Mouse (Mus musculus) embryonic fibroblast, embryonic 13.5 days (primary cell): ENCODE data around the gene Skida1. TPM values are rescaled to one million over a fixed set of nuclear protein-coding genes. Genes with fewer than 3 reads are reported as not detected.

Source experiments
- H3K27ac ChIP-seq: 2 replicates; pipeline ENCODE4 v1.5.1; 2012; ENCODE audit warnings: low read length, control low read depth, inconsistent platforms; ENCODE audit not compliant: insufficient read depth
- H3K4me1 ChIP-seq: 2 replicates; pipeline ENCODE4 v1.6.1; 2011; ENCODE audit warnings: low read length; ENCODE audit not compliant: control insufficient read depth, insufficient read depth
- H3K4me3 ChIP-seq: 2 replicates; pipeline ENCODE4 v1.5.1; 2011; ENCODE audit warnings: mild to moderate bottlenecking, control low read depth, low read length; ENCODE audit not compliant: insufficient read depth
- CTCF ChIP-seq: IDR thresholded peaks from 2 replicates; pipeline ENCODE4 v1.5.1; 2011; ENCODE audit warnings: mild to moderate bottlenecking, control low read depth, low read length, moderate library complexity, borderline replicate concordance; ENCODE audit not compliant: insufficient read depth
- POLR2A ChIP-seq: IDR thresholded peaks from 2 replicates; pipeline ENCODE4 v1.6.1; 2011; ENCODE audit warnings: low read depth, mild to moderate bottlenecking, control low read depth, low read length, moderate library complexity
- polyA plus RNA-seq: library from polyadenylated mRNA; stranded (reverse); fragments of >200 nt; gene quantifications from 2 replicates; pipeline ENCODE4 v1.2.4, GENCODE M21; 2011; ENCODE audit warnings: low read depth; ENCODE audit not compliant: missing spikeins, insufficient read length

Gene Skida1
- polyA plus RNA-seq, 1 experiment: 8.5 TPM

- TF ChIP-seq CTCF (no peak), POLR2A (peak; percentile 59)
- Histone ChIP-seq H3K27ac (peak overlapping the region; percentile 94), H3K4me3 (peak overlapping the region; percentile 61), H3K4me1 (peaks cover 3% of the 10 kb centered on the region; the same call in 1 of the 2 replicates)
Measured at GRCm38 (mm10) chr2:18055929-18056785, 7.3 kb upstream of the Skida1 start.

GRCm38 (mm10) chr2:18055016-18055928, 6.4 kb upstream of the Skida1 start, which contains the start of gene Mllt10:
Gene Mllt10, plus strand, starts transcription at chr2:18055237.
- TF ChIP-seq POLR2A (no peak), CTCF (no peak)
- H3K4me1 ChIP-seq: peaks cover 3% of the 10 kb centered on the region; the same call in 1 of the 2 replicates
- H3K27ac ChIP-seq: peak within 1 kb of the TSS; percentile 94
- peak within 1 kb of the TSS; percentile 61 for H3K4me3 ChIP-seq

GRCm38 (mm10) chr2:18053951-18054530, 5.2 kb upstream of the Skida1 start:
- Histone ChIP-seq H3K27ac (0 out of 2 replicates have a peak overlapping the region, but pooled peaks have one; percentile 14), H3K4me1 (peaks cover 5% of the 10 kb centered on the region; the same call in 1 of the 2 replicates), H3K4me3 (no peak overlapping the region)
- TF ChIP-seq POLR2A: no peak

- Histone ChIP-seq H3K4me3 (no peak overlapping the region), H3K4me1 (peaks cover 5% of the 10 kb centered on the region; the same call in 1 of the 2 replicates), H3K27ac (0 out of 2 replicates have a peak overlapping the region, but pooled peaks have one; percentile 14)
- TF ChIP-seq POLR2A (no peak), CTCF (no peak)
Measured at GRCm38 (mm10) chr2:18053243-18053950, 4.5 kb upstream of the Skida1 start.

GRCm38 (mm10) chr2:18052581-18052980, 3.7 kb upstream of the Skida1 start:
- H3K4me3 ChIP-seq: no peak overlapping the region
- TF ChIP-seq POLR2A: no peak
- TF ChIP-seq CTCF: no peak
- H3K4me1 ChIP-seq: peaks cover 5% of the 10 kb centered on the region; the same call in 1 of the 2 replicates
- H3K27ac ChIP-seq: no peak overlapping the region

GRCm38 (mm10) chr2:18051831-18052170, 3.0 kb upstream of the Skida1 start:
- Histone ChIP-seq H3K27ac (no peak overlapping the region), H3K4me3 (no peak overlapping the region), H3K4me1 (peaks cover 5% of the 10 kb centered on the region; the same call in 1 of the 2 replicates)
- TF ChIP-seq POLR2A (no peak), CTCF (no peak)

- 0 out of 2 replicates have a peak overlapping the region, but pooled peaks have one; percentile 29 for H3K4me3 ChIP-seq
- H3K4me1 ChIP-seq: peaks cover 5% of the 10 kb centered on the region; the same call in 1 of the 2 replicates
- TF ChIP-seq POLR2A (no peak), CTCF (no peak)
- peak overlapping the region; percentile 90; the same call in 1 of the 2 replicates for H3K27ac ChIP-seq
Measured at GRCm38 (mm10) chr2:18051026-18051830, 2.4 kb upstream of the Skida1 start.

- Histone ChIP-seq H3K4me3 (peak overlapping the region; percentile 29), H3K27ac (peak overlapping the region; percentile 90), H3K4me1 (peaks cover 5% of the 10 kb centered on the region; the same call in 1 of the 2 replicates)
- TF ChIP-seq CTCF (no peak), POLR2A (no peak; the same call in 1 of the 2 replicates)
Measured at GRCm38 (mm10) chr2:18050541-18050985, 1.7 kb upstream of the Skida1 start.
